Mouse (Mus musculus): ENCODE data around the gene Mapk12.

Mapk12 gene

DNA sequence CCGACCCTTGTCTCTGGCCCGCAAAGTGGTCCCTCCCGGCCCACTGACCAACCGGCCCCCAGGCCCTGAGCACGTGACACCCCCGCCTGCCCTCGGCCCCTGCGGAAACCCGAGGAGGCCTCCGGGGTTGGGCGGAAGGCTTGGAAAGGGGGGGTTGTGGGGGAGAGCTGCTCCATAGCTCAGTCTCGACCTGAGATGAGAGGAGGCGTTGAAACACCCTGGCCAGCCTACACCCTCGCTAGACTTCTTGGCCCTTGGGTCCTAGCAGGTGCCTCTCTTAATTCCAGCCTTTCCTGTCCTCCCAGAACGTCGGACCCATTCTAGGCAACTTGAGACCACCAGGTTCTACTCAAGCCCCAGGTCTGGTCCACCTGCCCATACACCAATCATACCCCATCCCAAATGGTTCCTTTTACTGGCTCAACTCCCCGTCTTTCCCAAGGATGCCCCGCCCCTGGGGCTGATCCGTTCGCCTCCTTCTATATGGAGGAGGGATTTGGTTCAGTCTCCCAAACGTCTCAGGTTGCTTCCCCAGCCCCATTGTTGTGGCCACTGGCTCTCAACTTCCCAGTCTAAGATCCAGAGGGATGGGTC lies at the start of gene Mapk12:
Gene Mapk12 (minus strand): TSS at position 45 of the 594 bp plus-strand sequence.
- peak; percentile 85 to 89 for DNase-seq (ENCODE audit: low spot score in 2 of 2)

DNA sequence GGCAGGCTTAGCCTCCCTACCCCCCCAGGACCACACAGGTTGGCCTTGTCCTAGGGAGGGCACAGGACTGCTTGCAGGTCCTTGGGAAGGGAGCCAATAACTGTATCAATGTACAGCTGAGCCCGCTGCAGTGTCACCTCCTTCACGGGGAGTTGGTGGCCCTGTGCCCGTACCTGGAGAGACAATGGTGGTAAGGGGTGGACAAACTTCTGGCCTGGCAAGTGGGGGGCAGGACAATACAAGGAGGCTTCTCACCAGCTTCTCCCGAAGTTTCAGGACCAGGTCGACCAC lies 44.4 kb upstream of the Mapk12 start:
- no peak for DNase-seq (ENCODE audit: low spot score in 2 of 2)

- DNase-seq (ENCODE audit: low spot score in 2 of 2): no peak
These were observed 43.8 kb upstream of the Mapk12 start for GRCm38 (mm10) chr15:89184141-89184936.

DNA sequence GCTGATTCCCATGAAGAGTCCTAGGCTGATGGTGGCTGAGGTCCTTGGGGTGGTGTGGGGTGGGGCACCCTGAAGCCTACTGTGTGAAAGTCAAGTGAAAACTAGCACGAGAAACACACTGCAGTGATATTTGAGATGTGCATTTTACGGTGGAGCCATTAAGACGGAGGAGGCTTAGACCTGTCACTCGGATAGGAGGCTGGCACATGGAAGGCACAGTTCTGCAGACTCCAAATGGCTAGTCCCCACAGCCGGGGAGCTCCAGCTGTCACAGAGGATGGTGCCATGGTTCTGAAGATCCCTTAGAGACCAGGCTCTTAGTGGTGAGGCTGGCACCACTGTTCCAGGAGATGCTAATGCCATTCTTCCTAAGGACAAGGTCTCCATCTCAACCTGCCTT lies 42.3 kb upstream of the Mapk12 start:
- DNase-seq (ENCODE audit: low spot score in 2 of 2): no peak

- peak; percentile 73 to 78 for DNase-seq (ENCODE audit: low spot score in 2 of 2)
These were observed 41.8 kb upstream of the Mapk12 start for GRCm38 (mm10) chr15:89182328-89182741.

- DNase-seq (ENCODE audit: low spot score in 2 of 2): no peak
These were observed 41.2 kb upstream of the Mapk12 start for GRCm38 (mm10) chr15:89181561-89182270.

DNA sequence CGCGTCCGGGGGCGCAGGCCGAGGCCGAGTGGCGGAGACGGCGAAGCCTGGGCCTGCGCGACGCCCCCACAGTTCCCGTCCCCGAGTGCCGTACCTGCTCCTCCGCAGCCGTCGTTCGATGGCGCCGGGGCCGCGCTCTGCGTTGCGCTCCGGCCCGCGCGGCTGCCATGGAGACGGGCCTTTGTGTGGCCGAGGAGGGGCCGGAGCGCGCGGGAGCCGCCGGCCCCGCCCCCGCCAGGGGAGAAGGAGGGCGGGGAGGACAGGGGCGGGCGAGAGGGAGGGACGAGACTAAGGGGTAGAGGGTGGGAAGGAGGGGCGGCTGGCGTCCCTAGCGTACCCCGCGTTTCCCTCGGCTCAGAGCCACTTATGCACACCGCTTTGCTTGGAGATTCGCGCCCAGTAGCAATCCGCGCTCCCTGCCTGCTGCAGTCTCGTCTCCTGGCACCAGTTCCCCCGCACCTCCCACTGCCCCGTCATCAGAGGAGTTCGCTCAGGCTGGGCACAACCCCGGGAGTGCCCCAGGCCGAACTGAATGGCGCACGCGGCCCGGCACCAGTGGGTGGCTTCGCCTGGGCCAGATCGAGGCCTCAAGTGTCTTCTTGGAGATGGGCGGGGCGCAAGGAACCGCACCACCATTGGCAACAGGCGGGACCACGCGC lies 40.2 kb upstream of the Mapk12 start, which contains the start of gene Plxnb2:
Gene Plxnb2 (minus strand): TSS at position 218 of the 659 bp plus-strand sequence.
- peak; percentile 86 to 88 for DNase-seq (ENCODE audit: low spot score in 2 of 2)

DNA sequence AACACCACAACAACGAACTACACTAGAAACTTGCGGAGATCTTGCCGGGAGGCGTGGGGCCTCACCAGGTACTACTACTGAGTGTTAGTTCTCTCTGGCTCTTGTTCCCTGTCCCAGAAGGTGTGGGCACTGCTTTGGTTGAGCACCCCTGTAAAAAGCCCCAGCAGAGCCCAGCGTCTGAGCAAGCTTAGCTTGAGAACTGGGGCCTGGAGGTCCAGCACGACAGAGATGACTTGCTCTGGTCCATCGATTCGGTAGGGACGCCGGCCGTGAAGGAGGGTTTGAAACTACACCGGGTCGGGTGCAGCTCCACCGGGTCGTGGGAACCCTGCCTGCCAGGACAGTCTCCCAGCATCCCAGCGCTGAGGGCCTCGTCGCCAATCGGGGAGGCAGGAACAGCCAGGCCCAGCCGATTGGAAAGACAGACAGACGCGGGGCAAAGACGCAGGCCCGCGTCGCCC lies 39.6 kb upstream of the Mapk12 start:
- DNase-seq (ENCODE audit: low spot score in 2 of 2): peak; percentile 29 to 50

GRCm38 (mm10) chr15:89179630-89179964 lies 39.1 kb upstream of the Mapk12 start:
- DNase-seq (ENCODE audit: low spot score in 2 of 2): no peak

GRCm38 (mm10) chr15:89178954-89179629 lies 38.6 kb upstream of the Mapk12 start:
- peak; percentile 85 to 87 for DNase-seq (ENCODE audit: low spot score in 2 of 2)

GRCm38 (mm10) chr15:89178260-89178860 lies 37.9 kb upstream of the Mapk12 start:
- peak; percentile 28 to 45 for DNase-seq (ENCODE audit: low spot score in 2 of 2)

DNA sequence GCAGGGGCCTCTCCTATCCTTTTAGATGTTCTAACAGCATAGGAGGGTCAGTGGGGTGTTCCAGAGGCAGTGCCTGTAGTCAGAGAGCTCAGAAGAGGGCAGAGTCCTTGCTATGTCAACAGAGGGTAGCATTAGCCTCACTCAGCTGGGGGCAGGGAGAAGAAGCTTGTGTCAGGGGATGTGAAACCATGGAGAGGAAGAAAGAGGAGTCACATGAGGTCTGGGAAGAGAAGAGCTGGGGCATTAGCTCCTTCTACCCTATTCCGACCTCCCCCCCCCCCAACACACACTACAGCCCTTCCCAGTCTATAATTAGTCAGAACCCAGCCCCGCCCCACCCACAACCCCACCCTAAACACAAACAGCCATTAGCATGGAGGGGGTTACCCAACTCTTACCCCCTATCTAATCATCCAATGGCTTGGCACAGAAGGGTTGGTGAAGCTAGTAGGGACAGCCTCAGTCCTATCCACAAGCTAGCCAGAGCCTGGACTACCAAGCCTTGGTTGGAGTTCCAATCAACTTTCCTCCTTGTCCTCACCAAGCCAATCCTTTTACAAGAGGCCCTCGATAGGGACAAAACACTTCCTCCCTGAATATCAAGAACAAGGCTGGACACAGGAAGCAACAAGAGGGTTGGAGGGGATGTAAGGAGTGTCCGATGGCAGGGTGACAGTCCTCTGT lies 37.2 kb upstream of the Mapk12 start:
- DNase-seq (ENCODE audit: low spot score in 2 of 2): peak; percentile 38 to 61

DNA sequence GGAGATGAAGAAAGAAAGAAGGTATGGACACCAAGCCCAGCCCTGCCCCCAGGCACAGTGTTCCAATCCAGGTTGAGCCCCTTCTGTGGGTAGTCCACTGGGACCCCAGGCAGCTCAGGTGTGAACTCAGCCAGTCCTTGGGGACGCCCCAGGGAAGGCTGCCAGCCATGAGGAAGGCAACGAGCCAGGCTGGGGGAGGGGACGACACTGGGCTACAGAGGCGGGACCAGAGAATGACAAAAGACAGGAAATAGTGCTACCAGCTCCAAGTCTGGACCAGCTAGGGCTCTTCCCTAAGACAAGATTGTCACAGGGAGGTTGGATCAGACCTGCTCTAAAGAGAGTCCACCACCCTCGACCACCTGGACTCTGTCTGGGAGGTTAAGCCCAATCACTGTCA lies 36.6 kb upstream of the Mapk12 start:
- peak; percentile 88 to 91 for DNase-seq (ENCODE audit: low spot score in 2 of 2)

DNA sequence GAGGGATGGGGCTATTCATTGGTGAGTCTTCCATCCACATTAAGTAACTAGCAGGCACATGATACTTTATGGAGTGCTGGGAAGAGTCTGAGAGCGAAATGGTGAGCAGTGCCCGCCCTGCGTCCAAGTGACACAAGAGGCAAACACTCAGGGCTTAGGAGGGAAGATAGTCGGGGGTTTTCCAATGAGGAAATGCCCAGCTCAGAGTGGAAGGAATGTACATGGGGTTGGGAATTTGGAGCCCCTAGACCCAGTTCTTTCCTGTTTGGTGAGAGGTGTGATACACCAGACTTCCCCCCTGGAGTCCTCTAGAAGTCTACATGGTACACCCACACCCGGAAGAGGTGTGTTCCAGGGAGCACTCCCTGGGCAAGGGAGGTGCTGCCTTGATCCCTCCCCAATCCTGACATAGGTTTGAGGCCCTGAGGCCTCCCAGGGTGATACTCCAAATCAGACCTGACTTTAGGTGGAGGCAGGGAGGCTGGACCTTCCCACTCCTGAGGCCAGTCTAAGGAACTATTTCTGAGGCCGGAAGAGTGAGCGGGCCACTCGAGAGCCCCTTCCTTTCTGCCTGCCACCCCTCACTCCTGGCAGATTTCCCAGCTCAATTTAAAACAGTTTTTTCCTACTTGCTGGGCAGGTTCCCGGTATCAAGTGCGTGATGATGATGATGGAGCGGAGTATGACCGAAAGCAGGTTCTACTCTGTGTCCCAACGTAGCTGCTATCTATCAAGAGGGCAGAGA lies 35.1 kb upstream of the Mapk12 start:
- no peak for DNase-seq (ENCODE audit: low spot score in 2 of 2)

GRCm38 (mm10) chr15:89174889-89175339 lies 34.4 kb upstream of the Mapk12 start:
- no peak for DNase-seq (ENCODE audit: low spot score in 2 of 2)

DNA sequence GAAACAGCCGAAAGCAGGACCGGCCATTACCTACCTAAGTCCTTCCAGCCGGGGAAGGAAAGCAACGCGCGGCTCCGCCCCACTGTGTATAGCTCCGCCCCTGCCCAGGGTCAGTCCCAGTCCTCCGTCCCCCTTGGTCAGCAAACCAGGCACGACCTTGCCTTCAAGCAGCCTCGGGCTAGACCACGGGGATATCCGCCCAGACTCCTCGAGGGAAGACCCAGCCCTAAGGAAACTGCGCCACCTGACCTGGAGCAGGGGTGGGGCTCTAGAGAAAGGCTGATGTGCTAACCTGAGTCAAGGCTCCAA lies 33.4 kb upstream of the Mapk12 start:
- DNase-seq (ENCODE audit: low spot score in 2 of 2): peak; percentile 54 to 64

DNA sequence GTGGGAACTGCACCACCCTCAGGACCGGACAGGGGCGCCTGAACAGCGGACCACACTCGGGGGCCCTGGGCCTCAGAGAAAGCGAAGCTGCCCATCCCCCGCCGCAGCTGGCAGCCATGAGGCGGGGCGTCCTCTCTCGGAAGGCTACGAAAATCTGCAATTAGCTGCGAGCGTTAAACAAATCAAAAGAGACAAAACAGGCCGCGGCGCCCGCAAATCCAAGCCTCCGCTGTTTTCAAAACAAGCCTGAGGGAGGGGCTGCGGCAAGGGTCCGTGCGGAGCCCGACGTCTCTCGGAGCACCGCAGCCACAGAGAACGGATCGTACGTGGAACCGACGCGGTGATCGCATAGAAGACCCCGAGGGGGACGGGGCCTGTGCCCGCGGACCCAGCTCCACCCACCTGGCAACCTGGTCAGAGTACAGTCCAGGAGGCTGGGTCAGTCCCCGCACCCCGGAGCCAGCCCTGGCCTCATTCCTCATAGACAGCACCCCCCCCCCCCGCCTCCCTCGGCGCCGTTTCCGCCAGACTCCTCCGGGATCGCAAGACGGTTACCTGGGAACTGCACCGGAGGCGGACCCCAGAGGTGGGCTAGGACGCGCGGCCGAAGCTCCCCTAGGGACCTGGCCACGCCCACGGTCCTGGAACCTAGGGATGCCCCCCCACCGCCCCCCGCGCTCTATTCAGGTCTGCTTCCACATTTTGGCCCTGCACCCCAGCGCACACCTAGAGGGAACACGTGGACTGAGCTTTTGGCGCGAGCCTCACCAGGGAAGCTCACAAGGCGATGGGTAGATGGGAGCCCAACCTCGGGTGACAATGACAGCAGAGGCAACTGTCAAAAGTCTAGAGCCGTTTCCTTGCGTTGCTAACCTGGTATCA lies 32.8 kb upstream of the Mapk12 start:
- DNase-seq (ENCODE audit: low spot score in 2 of 2): peak in 1 of 2 experiments; percentile 42

- DNase-seq (ENCODE audit: low spot score in 2 of 2): peak in 1 of 2 experiments; percentile 13
These were observed 31.9 kb upstream of the Mapk12 start for GRCm38 (mm10) chr15:89172276-89172935.
